Mouse (Mus musculus): ENCODE measurements at regions not wholly inside any gene's neighbourhood (a gene's known extent, or its start where the extent isn't known, plus 50 kb on each side); places are given as distances from the start of the nearest gene placed in this dataset.

DNA sequence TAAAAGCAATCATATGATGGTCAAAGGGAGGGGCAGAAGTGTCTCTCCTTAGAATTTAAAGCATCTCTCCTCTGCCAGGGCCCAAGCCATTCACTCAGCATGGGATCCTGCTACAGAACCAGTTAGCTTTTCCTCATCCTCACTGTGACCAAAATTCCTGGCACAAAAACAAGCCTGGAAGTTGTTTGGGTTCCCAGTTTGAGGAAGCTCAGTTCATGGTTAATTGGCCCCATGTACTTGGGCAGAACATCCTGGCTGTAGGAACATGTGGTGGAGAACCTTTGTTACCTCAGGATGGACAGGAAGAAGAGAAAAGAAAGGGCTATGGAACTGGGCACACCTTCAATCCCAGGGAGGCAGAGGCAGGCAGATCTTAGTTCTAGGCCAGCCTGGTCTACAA lies 52.4 kb upstream of the Mfge8 start:
- no peak for DNase-seq

DNA sequence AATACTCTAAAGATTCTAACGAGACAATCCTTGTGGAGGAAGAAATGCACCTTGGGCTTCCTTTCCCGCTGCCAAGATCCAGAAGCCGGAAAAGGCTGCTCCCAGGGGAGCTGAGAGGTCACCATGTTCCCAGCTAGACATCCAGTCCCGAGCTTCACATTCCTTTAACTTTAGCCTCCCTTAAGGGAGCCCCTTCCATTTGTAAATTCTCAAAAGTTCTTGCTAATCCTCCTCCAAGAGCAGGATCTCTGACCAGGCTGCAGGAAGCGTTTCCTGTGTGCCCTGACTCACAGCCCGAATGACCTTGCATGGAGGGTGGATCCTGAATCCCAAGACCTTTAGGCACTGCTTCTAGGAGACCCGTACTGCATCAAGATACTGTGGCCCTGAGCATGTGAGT lies 53.5 kb upstream of the Mfge8 start:
- no peak for DNase-seq

DNA sequence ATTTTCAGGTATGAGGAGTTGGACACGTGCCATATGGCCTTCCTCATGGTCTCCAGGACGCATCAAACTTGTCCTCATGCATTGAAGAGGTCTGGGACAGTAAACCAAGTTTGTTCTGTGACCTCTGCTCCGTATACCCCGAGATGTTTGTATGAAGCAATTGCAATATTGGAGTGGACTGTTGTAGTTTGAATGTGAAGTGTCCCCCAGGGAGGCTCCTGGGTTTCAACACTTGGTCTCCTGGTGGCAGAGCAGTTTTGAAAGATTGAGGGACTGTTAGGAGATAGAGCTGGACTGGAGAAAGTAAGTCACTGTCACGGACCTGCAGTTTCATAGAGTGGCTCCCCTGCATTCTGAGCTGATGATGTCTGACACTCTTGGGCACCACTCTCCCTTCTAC lies 54.6 kb upstream of the Mfge8 start:
- no peak for DNase-seq

DNA sequence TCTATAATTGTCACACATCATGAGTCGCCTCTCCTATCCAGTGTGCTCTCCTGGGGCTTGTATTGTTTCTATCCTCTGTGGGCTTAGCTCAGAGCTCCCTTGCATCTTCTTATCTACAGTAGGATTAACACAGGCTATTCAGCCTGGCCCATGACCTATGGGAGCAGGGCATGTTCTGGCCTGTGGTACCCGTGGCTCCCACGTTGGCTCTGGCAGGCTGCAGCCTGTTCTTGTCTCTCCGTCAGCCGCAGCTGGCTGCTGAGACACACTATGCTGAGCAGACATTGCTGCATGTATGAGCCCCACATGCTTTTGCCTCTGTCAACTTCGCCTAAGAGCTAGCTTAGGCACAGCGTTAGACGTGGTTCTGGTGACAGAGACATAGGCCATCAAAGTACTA lies 58.3 kb upstream of the Mfge8 start:
- no peak for DNase-seq

DNA sequence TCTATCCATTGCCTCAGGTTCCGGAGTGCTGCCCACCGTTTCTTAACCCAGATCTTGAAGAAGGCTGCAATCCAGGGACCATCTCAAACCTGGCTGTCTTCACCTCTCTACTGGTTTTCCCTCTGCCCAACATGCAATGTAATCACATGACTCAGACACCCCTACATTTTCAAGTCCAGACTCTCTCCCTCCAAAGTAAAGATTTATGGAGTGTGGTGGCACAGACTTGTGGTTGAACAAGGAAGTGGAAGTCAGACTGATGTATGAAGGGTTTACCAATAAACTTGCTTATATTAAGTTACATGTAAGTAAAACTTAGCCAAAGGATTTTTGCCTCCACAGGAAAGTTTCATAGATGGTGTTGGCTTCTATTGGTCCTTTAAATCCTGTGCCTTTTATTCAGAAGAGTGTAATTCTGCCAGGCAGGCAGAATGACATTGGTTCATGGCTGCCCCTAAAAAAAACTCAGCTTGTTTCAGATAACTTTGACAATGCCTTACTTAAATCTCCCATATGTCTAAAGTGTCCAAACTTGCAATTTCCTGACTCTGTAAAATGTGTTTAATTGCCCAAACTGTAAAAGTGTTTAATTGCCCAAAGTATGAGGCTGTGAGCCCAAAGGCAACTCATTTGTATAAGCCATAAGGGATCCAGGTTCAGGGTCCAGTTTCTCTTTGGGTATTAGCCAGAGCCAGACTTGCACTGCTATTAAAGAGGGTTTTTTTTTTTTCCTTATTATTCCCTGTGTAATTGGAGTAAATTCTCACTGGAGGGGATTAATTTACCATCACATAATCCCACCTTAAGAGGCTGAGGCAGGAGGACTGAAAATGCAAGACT lies 61.7 kb upstream of the Mfge8 start:
- no peak for DNase-seq

DNA sequence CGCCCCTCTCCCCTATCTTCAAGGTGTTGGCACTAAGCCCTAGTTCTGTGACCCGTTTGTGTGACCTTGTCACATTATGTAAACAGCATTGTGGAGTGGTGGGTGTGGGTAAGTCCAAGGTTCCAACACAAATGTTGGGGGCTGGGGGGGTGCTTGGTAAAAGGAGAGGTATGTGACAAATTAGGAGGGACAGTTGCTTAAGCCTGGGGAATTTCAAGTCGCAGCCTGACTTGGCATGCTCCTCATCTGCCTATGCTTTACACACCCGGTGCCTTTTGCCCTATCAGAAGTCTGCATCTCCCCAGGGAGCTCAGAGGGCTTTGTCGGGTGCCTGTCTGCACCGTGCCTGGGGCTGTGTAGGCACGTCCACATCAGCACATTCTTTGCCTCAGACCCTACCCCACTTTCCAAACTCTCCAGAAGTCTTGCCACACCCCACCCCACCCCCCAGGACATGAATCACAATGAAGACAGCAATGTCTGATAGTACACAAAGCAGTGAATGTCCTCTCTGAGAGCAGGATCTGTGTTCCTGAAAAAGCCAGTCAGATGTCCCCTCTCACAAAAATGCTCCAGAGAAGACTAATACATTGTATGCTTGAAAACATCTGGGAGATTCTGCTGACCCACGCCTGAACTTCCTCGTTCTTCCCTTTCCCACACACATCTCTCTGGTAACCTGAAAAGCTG lies 61.6 kb upstream of the Abhd2 start:
- DNase-seq = no peak

DNA sequence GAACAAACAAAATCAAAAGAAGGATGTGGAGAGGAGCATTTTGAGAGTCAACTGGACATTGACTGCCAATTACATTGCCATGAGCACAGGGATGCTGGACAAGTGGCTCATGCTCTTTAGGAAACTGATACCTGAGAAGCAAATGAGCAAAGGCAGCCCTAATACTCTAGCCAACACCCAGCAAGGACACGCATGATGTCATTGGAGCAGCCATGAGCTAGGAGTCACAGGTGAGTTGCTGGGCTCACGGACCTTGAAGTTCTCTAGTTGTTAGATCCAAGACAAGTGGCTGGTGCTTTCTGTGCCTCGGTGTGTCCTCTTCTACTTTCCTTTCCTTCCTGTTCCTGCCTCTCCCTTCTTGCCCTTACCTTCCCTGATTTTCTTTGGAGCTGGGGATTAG lies 60.8 kb upstream of the Abhd2 start:
- no peak for DNase-seq

DNA sequence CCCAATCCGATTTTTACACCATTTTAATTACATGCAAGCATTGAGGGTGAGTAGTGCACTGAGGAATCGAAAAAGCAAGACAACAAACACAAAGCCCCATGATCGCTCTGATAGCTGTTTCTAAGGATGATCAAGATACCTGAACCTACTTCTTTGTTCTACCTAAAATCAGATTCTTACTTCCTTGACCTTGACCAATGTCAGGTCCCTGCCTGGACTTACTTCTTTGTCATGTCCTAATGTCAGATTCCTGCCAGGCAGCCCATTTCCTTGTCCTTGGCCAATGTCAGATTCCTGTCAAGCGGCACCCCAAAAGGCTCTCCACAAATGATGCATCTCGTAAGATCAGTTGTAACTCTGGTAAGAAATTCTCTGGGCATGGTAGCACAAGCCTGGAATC lies 58.0 kb upstream of the Abhd2 start:
- no peak for DNase-seq

DNA sequence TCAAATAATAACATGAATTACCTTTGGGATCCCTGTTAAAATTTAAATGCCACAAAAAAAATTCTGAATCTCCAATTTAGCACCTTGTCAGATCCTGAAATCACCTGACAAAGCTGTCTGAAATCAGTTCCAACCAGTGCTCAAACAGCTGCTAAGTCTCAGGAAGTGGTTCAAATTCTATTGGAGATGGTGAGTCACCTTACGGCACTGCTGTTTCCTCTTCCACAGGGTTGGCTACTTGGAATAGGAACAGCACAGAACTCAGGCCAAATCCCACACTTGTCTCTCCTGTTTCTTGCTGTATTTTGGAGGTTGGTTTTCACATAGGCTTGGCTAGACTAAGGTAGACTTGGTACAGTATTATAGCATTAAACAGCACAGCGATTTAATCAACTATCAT lies 55.8 kb upstream of the Abhd2 start:
- DNase-seq = peak in 1 of 2 experiments; percentile 11

DNA sequence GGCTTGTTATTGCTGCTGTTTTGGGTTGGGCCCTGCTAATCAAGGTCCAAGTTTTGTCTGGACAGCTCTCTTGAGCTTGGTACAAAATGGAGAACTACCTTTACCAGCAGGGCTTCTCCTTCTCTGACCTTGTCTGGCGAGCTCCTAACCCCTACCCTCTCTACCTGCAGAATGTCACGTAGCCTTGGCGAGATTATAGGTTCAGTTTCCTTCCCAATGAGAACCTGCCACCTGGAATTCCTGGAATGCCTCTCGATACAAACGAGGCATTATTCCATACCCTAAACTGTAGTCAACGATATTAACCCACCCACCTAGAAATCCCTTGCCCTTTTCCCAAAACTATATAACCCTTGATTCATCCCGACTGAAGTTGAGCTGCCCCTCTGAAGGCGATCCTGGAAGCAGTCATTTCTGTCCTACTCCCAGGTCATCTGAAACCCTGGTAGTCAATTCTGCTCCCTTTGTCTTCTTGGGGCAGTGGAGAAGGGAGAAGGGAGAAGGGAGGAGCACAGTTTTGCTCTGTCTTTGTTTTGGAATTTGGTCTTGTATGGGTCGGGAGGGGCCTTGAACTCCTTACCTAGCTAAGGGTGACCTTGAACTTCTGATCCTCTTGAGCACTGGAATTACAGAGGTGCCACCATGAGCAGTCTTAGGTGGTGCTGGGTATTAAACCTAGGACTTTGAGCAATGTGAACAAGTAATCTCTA lies 50.2 kb upstream of the Abhd2 start:
- no peak for DNase-seq

Measured in cerebellum, postnatal 25 days (tissue).